Mouse (Mus musculus) urinary bladder, adult 18-20 months (tissue): Measurements from ENCODE around the gene Aamp.
A peak's percentile ranks its signal among the peaks of the same experiment; 100 is the strongest.
"Not testable (repeated sequence)": the region's sequence is repeated elsewhere in the genome, so short reads cannot be mapped to it uniquely, and the experiment has no call there.

Experiments
- DNase-seq, 2 experiments: peaks; one replicate each; pipeline ENCODE4 v3.0.0; 2022; ENCODE audit warnings: low spot score in 2 of 2, mixed read lengths in 2 of 2

The Aamp gene

DNA sequence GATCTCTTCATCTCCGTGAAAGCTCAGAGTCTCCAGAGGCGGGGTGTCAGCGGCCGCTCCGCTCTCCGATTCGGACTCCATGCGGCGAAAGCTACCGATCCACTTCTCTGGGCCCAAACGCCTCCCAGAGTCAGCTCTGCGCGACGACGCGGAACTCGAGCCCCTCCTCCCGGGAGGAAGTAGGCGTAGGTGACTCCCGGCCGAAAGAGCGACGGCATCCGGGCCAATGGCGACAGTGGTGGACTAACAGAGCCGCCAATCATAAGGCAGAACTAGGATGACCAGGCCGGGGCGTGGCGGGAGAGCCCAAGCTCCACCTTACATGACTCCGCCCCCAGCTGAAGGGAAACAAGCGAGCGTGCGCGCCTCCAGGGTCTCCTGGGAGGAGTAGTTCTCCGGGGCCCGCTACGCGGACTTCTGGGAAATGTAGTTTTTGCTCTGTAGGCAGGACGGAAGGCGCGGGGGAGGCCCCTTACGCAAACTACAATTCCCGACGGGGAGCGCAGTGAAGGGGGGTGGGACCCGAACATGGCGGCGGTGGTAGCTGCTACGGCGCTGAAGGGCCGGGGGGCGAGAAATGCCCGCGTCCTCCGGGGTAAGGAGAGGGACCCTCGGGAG, at the start of gene Aamp, which contains the start of gene Pnkd:
Aamp (minus strand) TSS at position 196 of the 618 bp plus-strand sequence.
Pnkd (plus strand) TSS at position 388 of the 618 bp plus-strand sequence.
- peak; percentile 99 to 100 for DNase-seq

DNA sequence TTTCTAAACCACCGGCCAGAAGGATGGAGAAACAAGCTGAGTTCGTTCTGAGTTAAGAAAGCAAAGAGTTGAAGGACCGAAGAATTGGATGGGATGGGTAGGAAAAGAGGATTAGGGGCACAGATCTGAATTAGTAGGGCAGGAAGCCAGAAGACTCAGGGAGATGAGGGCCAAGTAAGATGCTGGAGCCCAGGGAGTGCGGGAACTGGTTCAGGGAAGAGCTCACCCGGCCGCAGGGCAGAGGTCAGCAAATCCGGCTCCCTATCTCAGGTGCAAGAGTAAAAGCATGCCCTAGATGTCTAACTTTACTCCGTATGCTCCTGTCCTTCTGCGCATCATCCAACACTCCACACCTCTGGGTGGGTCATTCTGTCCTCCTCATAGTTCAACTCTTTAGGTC, 48.4 kb upstream of the Aamp start:
- DNase-seq = no peak

DNA sequence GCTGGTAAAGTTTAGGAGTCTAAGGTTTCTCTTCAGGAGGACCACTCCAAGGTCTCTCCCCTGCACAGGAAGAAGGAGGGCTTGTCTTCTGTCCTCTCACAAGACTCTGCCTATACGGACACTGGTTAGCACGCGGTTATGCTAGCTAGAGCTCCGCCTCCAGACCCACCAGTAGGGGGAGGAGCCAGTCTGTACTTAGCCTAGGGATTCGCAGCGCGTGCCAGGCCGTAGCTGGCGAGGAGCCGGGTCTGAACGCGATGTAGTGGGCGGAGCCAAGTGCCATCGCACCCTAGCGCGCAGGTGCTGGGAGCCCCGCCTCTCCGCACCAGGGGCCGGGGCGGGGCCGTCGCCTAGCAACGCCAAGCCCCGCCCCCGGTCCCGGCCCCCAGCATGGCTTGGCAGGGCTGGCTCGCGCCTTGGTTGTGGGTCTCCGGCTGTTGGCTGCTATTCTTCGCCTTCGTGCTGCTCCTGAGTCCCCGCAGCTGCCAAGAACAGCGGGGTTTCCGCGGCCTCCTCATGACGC, 47.8 kb upstream of the Aamp start:
- DNase-seq = peak; percentile 91 to 93

DNA sequence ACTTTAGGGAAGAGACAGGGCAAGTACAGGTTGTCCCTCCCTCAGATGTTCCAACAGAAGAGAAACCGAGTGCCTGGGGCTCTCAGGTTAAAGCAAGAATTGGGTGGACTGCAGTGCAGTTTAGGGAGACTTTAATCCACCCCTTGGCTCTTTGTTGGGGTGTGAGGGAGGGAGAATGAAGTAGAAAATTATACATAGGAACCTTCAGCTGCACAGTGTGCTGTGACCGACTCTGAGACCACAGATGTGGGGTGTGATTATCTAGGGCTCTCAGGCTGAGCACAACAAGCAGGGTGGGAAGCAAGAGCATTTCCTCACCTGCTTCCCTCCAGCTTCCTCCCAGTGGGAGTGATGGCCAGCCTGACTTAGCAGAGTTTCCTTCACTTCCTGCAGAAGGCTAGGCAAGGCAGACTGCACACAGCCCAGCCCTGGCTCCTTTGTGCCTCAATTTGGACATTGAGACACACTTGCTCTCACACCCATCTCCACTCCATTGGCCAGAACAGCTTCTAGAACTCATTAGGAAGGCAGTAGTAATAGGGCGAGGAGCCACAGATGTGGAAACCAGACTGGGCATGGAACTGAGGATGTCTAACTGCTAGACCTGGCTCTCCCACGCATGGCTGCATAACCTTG, 46.6 kb upstream of the Aamp start:
- no peak for DNase-seq

DNA sequence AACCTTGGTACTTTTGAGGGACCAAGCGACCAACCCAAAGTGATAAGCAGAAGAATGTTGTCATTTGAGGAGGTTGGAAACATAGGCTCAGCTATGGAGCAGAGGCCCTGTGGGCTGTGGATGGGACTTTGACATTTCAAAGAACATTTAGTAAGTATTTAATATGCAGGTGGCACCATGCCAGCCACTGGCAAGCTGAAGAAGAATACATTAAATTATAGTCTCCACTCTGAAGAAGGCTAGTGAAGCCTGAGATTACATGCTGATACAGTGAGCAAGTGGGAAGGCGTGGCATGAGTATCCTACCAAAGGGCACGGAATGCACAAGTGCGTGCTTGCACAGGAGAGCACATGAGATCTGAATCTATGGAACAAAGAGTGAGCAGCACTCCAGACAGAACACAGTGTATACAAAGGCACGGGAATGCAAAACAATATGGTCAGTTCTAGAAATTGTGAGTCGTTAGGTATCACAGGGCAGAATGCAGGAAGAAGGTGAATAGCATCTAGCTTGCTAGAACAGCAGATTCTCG, 45.4 kb upstream of the Aamp start:
- DNase-seq = no peak

DNA sequence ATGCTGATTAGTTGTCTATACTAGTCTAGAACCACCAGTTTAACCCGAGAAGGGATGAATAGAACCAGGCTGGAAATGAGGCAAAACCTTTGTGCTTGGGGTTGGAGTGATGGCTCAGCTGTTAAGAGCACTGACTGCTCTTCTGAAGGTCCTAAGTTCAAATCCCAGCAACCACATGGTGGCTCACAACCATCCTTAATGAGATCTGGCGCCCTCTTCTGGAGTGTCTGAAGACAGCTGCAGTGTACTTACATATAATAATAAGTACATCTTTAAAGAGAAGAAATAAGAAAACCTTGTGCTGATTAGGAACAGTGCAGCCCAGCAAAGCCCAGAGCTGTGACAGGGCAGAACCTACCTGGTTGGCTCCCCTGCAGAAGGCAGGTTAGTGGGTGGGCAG, 42.4 kb upstream of the Aamp start:
- DNase-seq = not testable (repeated sequence)

DNA sequence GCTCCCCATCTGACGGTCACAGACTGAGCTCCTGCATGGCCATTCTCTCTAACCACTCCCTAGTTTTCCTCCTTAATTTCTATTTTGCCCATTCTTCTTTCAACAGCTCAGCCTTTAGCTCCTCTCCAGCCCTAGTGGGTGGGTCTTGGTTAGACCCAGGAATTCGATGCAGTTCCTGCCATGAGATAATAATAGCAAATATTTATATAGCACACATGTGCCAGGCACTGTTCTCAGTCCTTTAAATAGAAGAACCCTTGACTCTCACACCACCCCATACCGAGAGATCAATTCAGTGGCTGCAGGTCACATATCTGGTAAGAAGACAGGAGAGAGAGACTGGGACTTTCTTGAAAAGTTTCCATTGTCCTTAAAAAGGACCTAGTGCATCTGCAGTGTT, 36.9 kb upstream of the Aamp start:
- no peak for DNase-seq

DNA sequence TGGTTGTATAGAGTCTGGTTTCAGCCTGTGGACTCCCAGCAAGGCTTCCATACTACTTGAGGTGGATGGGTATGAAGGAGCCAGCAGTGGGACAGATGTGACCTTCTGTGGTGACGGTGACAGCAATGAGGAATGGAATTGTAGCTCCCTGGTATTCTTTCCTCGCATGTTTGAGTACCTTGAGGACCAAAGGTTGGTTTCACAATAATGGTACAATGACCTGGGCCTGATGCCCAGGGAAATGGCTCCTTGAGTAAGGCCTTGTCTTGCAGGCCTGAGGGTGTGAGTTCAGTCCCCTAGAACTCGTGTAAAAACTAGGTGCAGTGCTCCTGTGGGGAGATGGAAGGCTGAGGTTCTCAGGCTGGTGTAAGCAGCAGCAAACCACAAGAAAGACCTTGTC, 34.2 kb upstream of the Aamp start:
- no peak for DNase-seq

DNA sequence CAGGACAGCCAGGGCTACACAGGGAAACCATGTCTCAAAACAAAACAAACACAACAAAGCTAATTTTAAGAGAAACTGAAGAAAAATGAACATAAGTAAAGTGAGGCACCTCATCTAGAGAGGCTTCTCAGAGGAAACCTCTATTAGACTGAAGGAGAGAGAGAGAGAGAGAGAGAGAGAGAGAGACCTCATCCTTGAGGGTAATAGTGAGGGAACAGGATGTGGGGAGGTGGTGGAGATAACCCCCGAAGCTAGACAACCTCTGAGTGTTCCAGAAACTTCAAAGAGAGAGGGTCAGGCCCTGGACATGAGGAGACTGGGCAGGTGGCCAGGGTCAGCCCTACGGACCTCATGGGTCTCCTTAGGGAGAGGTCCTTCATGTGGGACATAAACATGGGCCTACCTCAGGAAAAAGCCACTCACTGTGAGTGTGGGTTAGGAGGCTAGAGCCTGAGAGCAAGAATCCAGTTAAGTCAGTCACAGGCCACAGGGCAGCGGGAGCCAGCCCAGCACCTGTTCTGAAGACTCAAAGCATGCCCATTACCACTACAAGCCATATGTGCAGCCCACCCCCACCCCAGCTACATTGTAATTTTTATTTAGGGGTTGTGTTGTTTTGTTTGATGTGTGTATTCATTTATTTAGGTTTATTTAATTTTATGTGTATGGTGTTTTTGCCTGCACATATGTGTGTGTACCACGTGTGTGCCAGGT, 31.7 kb upstream of the Aamp start:
- DNase-seq = no peak

DNA sequence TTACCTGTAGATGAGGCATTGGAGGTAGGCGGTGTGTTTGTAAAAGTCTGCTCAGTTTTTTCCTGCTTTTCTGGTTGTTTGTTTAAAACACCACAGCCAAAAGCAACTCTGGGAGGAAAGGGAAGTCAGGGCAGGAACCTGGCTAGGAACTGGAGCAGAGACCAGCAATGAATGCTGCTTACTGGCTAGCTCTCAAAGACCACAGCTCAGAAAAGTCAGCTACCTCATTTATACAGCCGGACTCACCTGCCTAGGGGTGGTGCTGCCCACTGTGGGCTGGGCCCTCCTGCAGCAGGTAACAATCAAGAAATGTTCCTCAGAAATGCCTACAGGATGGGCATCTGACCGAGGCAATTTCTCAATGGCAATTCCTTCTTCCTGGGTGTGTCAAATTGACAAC, 30.3 kb upstream of the Aamp start:
- DNase-seq = no peak

DNA sequence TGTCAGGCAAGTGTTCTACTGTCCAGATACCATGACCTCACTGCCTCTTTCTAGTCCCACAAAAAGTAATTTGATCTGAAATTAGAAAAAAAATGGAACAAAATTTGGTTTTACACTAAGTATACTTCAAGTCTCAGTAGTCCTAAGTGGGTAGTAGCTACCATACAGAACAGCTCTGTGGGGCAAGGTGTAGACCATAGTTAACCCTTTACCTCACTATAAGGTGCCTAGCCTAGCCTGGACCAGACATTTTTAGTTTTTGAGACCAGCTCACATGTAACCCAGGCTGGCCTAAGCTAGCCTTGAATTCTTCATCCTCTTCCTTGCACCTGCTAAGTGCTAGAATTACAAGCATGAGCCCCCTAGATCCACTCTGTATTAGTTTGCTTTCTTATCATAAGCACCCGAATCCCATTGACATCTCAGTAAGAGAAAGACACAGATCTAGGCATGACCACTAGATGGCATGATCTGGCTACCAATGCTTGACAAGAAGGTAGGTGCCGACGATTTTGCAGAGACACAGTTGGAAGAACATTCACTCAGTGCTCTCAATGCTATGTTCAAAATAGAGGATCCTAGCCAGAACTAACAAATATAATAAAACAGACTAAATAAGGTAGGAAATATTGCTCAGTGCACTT, 28.6 kb upstream of the Aamp start:
- DNase-seq = no peak

DNA sequence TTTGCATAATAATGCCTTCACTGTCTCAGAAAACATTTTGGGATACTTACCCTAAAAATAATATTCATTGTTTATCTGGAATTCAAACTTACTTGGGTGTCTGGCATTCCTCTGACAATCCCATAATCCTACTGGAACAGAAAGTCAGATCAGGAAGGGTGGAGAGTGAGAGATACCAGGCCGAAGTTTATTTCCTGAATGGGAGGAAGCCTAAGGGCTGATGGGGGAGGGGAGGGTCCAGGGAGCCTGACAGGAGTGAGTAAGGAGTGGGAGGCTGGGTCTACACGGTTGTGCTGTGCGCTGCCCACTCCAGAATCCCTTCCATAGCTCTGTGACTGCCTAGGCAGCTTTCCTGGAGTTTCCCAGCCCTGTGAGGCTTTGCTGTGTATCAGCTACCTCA, 25.2 kb upstream of the Aamp start:
- no peak for DNase-seq

DNA sequence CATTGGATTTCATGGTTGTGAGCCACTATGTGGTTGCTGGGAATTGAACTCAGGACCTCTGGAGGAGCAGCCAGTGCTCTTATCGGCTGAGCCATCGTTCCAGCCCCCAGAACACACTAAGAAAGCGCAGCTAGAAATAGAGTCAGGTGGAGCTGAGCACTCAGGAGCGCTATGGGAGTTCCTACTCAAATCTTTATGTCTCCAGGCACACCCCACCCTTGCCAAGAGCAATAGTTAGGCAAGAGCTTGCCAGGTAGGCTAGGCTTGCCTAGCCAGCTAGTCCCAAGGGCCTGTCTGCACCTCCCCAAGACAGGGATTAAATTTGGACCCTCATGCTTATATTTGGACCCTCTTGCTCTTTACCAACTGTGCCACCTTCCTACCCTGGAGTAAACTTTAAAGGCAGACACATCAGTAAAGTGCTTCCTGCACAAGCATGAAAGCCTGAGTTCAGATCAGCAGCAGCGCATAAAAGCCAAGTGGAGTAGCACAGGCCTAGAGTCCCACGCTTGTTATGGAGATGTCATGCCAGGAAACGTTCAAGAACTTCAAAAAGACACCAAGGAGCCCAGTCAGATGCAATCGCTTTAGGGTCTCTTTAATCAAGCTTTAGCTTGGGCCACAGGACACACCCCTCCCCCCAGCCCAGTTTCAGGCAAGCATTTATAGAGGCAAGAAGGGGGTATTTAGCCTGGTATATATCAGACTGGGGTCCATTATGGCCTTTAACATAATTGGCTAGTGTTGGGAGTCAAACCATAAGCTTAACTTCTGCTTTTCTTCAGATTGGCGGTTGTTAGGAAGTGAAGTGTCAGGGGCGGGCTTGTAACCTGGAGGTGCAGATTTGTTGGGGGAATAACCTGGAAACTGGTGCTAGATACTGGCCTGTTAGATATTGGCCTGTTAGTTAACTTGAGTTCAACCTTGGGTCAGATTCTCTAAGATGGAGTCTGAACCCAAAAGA, 23.7 kb upstream of the Aamp start:
- DNase-seq = no peak

DNA sequence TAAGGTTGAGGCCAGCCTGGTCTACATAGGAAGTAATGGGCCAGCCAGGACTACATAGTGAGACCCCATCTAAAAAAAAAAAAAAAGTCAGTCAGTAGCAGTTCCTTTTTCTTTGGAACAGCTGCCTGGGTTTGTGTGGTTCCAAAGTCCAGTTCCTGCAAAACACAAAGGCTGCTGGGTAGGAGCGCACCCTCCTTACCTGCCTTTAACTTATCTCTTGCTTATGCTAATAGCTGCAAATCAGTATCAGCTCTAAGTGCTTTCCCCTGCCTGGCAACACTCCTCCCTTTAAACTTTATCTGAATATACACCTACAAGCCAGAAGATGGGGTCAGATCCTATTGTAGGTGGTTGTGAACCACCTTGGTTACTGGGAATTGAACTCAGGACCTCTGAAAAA, 22.6 kb upstream of the Aamp start:
- no peak for DNase-seq

DNA sequence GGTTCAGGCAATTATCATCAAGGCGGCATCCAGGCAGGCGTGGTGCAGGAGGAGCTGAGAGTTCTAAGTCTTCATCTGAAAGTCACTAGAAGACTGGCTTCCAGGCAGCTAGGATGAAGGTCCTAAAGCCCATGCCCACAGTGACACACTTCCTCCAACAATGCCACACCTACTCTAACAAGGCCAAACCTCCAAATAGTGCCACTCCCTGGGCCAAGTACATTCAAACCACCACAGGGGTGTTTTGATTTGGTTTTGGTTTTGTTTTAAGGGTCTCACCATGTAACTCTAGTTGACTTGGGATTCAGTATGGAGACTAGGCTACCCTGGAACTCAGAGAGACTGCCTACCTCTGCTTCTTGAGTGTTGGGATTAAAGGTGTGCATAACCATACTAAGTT, 21.0 kb upstream of the Aamp start, which contains the start of gene Tmbim1:
Tmbim1 (minus strand) TSS at position 101 of the 400 bp plus-strand sequence.
- DNase-seq = no peak

DNA sequence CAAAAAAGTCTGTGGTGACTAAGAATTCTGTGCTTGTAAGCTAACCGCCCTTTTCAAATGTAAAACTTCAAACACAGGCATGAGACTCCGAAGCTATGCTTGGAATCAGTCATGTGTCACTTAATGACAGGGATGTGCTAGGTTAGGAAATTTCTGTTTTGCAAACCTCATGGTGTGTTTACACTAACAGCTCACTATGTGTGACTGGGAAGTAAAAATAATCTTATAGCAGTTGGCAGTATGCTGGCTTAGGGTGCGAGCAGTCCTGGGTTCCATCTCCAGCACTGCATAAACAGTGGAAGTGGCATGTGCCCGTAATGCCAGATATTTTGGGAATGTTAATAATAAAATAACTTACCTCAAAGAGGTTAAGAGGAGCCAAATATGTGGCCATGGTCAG, 20.4 kb upstream of the Aamp start:
- DNase-seq = no peak

DNA sequence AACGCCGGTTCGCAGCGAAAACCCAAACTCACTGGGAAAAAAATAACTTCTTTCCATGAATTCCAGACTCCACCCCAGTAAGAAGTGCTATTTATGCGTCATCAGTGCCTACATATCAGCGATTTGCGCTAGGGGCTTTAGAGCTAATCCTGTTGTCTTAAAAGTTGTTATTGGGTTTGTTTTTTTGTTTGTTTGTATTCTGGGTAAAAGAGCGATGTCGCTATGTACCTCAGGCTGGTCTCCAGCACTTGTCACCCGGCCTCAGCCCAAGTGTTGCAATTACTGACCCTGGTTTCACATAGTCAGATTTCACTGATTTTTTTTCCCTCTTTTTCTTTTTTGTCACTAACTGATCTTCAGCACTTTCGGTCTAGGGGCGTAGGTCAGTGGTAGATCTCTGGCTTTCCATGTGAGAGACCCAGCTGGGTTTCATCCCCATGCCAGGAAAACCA, 19.8 kb upstream of the Aamp start:
- no peak for DNase-seq

DNA sequence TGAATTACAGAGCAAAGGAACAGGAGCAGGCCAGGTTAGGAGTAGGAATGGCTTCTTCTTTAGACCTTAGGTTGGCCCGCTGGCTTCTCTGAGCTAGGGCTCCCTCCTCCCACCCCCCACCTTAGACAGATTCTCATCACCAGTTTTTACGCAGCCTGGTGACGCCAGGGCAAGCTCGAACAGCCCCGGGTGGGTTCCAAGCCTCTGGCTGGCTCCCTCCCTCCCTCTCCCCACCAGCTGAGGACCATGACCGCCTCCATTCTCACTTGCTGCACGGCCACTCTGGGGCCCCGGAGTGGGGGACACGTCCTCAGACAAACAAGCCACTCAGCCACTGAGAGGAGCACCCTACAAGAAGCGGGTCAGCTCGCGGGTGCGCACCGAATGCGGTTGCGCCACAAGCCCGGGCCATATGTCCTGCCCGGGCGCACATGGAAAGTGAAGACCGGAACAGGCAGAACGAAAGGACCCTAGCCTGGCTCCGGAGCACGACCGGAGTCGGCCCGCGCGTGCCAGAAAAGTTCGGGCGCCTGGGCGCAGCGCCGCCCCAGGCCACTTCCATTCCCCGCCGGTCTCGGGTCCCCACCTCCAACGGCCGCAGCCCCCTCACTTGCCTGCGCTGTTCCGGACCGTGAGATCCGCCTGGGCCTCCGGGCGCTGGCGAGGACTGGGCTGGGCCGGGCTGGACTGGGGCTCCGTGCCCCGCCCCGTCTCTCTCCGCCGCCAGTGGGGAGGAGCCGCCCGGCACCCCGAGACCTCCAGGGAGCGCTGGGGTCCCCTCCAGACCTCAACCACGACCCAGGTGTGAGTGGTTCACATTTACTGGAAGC, 19.2 kb upstream of the Aamp start:
- peak; percentile 80 to 85 for DNase-seq

DNA sequence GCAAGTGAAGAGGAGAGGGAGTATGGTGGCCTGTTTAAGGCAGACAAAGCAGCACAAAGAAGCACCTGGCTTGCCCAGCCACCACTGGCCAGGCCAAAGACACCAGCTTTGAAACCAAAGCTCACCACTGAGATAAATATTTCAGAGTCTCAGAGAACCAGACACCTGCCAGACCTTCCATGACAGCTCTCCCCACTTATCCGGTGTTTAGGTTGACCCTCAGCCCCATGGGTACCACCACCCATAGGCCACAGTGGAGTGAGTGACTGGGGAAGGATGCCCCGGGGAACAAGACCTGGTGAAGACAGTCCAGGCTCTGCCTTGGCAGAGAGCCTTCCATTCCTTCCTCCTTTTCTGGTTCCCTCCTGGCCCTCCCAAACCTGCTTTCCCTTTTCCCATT, 18.3 kb upstream of the Aamp start:
- DNase-seq = no peak

DNA sequence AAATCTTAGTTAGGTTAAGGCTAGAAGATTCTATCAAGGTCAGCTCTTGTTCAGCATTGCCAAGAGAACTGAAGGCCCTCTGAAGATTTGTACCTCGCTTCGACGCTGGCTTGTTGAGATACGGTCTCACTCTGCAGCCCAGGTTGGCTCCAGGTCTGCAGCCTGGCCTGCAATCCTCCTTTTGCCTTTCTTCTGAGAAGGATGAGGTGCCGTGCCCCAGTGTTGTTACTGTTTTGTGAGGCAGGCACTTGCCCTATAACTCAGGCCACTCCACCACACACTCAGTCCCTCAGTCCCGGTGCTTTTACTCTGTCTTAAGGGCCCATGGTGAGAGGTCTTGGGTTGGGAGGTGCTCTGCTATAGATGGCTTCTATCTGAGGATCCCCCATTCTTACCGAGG, 17.7 kb upstream of the Aamp start:
- DNase-seq = no peak
